Mouse (Mus musculus) megakaryocyte, embryonic 14.5 days (primary cell): ENCODE measurements around the gene Rapgef4.

ENCODE experiments used
- FLI1 ChIP-seq: IDR thresholded peaks from 2 replicates; pipeline ENCODE4 v1.6.1; 2012; ENCODE audit warnings: low read length, inconsistent platforms, mixed read lengths
- GATA1 ChIP-seq: IDR thresholded peaks from 3 replicates; pipeline ENCODE4 v1.6.1; 2012; ENCODE audit warnings: mixed read lengths, low read length, inconsistent platforms, borderline replicate concordance

GRCm38 (mm10) chr2:72042093-72042492 lies 61.1 kb downstream of the Rapgef4 start:
- TF ChIP-seq GATA1 (no peak), FLI1 (no peak)
